Mouse (Mus musculus) cerebellum, adult 2 months (tissue): ENCODE data around the gene Evx2. TPM values are rescaled to one million over a fixed set of nuclear protein-coding genes. Genes with fewer than 3 reads are reported as not detected.

Experiments
- DNase-seq, 2 experiments: peaks; one replicate each; pipeline ENCODE4 v3.0.0; 2021
- H3K27ac ChIP-seq: fragments of 200-500 bp; 2 replicates; pipeline ENCODE4 v1.5.1; 2012; ENCODE audit warnings: low read length, control low read depth, inconsistent platforms; ENCODE audit not compliant: insufficient read depth
- H3K27me3 ChIP-seq: fragments of 200-500 bp; 2 replicates; pipeline ENCODE4 v1.6.1; 2012; ENCODE audit warnings: inconsistent platforms, mild to moderate bottlenecking, low read length, moderate library complexity; ENCODE audit not compliant: control insufficient read depth, insufficient read depth
- H3K4me1 ChIP-seq: fragments of 200-500 bp; 2 replicates; pipeline ENCODE4 v1.6.1; 2011; ENCODE audit warnings: low read length; ENCODE audit not compliant: control insufficient read depth, insufficient read depth
- H3K4me3 ChIP-seq: fragments of 200-500 bp; replicated peaks from 2 replicates; pipeline ENCODE3; 2011; ENCODE audit warnings: mild to moderate bottlenecking, low read depth, low read length, control low read depth; ENCODE audit not compliant: insufficient read depth
- CTCF ChIP-seq: fragments of 200-500 bp; IDR thresholded peaks from 2 replicates; pipeline ENCODE4 v1.5.1; 2011; ENCODE audit warnings: low read depth, mild to moderate bottlenecking, control low read depth, low read length, moderate library complexity, borderline replicate concordance; ENCODE audit not compliant: insufficient read depth
- POLR2A ChIP-seq: fragments of 200-500 bp; IDR thresholded peaks from 2 replicates; pipeline ENCODE4 v1.6.1; 2011; ENCODE audit warnings: low read length, control low read depth, borderline replicate concordance; ENCODE audit not compliant: insufficient read depth
- WGBS: fragments of 180-500 bp; shearing (Covaris S2); methylation state at CpG from one replicate; pipeline ENCODE4 v1.1.7; 2018; 5-methylcytosine and 5-hydroxymethylcytosine counted together
- polyA plus RNA-seq: library from polyadenylated mRNA; depleted of rRNA; stranded (reverse); fragments of >200 nt; gene quantifications from 2 replicates; pipeline ENCODE4 v1.2.3, GENCODE M21; 2012

Evx2 gene
- polyA plus RNA-seq, 1 experiment = 0.64 TPM

- Histone ChIP-seq H3K4me1 (no peaks in the 10 kb centered on the region), H3K27ac (no peak overlapping the region), H3K27me3 (peaks cover 32% of the 10 kb centered on the region; the same call in 1 of the 2 replicates), H3K4me3 (no peak overlapping the region)
- TF ChIP-seq CTCF (no peak), POLR2A (no peak)
- no peak for DNase-seq
- 3% methylated on average over 43 of the region's 47 CpGs for WGBS
Measured at GRCm38 (mm10) chr2:74655420-74655781, 4.0 kb downstream of the Evx2 start.

- H3K27me3 ChIP-seq = peaks cover 32% of the 10 kb centered on the region; the same call in 1 of the 2 replicates
- no peak for DNase-seq
- H3K27ac ChIP-seq = no peak overlapping the region
- 7% methylated on average over 20 of the region's 20 CpGs for WGBS
- no peaks in the 10 kb centered on the region for H3K4me1 ChIP-seq
- no peak for TF ChIP-seq POLR2A
- TF ChIP-seq CTCF = no peak
- H3K4me3 ChIP-seq = no peak overlapping the region
Measured at GRCm38 (mm10) chr2:74654743-74655419, 4.5 kb downstream of the Evx2 start.

DNA sequence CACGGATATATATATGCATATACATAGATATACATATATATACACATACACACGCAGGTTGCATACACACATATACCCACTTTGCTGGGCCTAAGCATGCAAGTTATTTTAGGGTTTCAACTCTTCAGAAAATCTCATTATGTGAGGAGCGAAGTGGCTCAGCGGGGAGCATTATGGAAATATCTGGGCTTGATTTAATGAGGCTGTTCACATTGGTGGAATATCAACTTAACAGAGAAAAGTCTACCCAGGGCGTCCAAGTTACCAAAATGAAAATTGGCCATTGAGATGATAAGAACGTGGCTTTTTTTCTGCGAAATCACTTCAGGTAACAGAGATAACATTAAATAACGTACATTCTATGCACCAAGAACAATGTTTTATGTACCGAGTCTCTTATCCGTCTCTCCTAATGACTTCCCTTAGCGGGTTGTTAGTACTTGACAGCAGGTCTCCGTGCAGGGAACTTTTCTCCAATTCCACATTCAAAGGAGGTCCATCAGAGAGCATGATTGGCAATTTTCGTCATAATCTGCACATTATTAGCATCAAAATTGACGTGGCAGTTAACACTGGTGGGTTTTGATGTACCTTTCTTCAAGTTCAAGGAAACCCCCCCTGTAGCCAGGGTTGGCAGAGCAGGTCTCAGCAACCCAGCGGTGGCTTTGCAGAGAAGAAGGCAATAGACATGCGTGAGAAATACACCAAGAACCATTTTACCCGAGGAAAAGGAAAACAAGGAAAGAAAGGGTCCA lies 5.4 kb downstream of the Evx2 start:
- Histone ChIP-seq H3K4me1 (no peaks in the 10 kb centered on the region), H3K4me3 (no peak overlapping the region), H3K27me3 (peaks cover 29% of the 10 kb centered on the region; the same call in 1 of the 2 replicates), H3K27ac (no peak overlapping the region)
- DNase-seq = no peak
- WGBS = 14% methylated on average over 17 of the region's 17 CpGs
- TF ChIP-seq POLR2A (no peak), CTCF (no peak)

GRCm38 (mm10) chr2:74652996-74653340 lies 6.4 kb downstream of the Evx2 start:
- TF ChIP-seq POLR2A = no peak
- no peak for TF ChIP-seq CTCF
- Histone ChIP-seq H3K4me1 (no peaks in the 10 kb centered on the region), H3K27me3 (peaks cover 24% of the 10 kb centered on the region; the same call in 1 of the 2 replicates), H3K27ac (no peak overlapping the region), H3K4me3 (no peak overlapping the region)
- WGBS = 40% methylated on average over 2 of the region's 2 CpGs
- DNase-seq = no peak

- WGBS = 16% methylated on average over 7 of the region's 7 CpGs
- TF ChIP-seq CTCF (no peak), POLR2A (no peak)
- DNase-seq = no peak
Measured at GRCm38 (mm10) chr2:74647082-74647864, 12.1 kb downstream of the Evx2 start.

GRCm38 (mm10) chr2:74645631-74646030 lies 13.7 kb downstream of the Evx2 start:
- Histone ChIP-seq H3K27me3 (peaks cover 4% of the 10 kb centered on the region; the same call in 1 of the 2 replicates), H3K4me3 (no peak overlapping the region), H3K4me1 (no peaks in the 10 kb centered on the region), H3K27ac (no peak overlapping the region)
- WGBS = 83% methylated on average over 3 of the region's 3 CpGs
- no peak for DNase-seq
- TF ChIP-seq POLR2A = no peak
- no peak for TF ChIP-seq CTCF

More at GRCm38 (mm10) chr2:74647082-74647864, 12.1 kb downstream of the Evx2 start:
- Histone ChIP-seq H3K27me3 (peaks cover 6% of the 10 kb centered on the region; the same call in 1 of the 2 replicates), H3K4me1 (no peaks in the 10 kb centered on the region), H3K27ac (no peak overlapping the region), H3K4me3 (no peak overlapping the region)

- TF ChIP-seq CTCF (no peak), POLR2A (no peak)
- DNase-seq = no peak
- no peaks in the 10 kb centered on the region; the same call in 1 of the 2 replicates for H3K27me3 ChIP-seq
- H3K27ac ChIP-seq = no peak overlapping the region
- 58% methylated on average over 5 of the region's 5 CpGs for WGBS
- no peak overlapping the region for H3K4me3 ChIP-seq
- H3K4me1 ChIP-seq = no peaks in the 10 kb centered on the region
Measured at GRCm38 (mm10) chr2:74642431-74642830, 16.9 kb downstream of the Evx2 start.
